Mouse (Mus musculus) heart, adult 9 months (tissue): ENCODE data around the gene Adcyap1r1.

Experiments
- DNase-seq, 2 experiments: peaks; one replicate each; pipeline ENCODE4 v3.0.0; 2022; ENCODE audit warnings: low spot score in 2 of 2

Adcyap1r1 gene

DNA sequence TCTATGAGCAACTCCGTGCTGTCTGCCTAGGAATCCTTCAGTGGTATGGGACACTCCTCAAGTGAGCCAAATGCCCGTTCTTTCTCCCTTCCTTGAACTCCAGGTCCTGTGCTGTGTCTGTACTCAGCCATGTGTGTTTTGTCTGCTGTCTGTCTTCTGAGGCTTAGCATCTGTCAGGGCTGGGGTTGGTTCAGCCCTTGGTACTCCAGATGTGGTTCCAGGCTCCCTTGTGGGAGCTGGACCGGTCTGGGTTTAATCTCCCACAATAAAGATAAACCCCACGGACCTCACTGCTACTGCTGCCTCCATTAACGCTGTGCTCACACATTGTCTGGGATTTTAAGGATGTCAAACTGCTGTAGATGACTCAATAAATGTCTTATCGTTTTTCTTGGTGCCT is 49.3 kb downstream of the Adcyap1r1 start:
- peak in 1 of 2 experiments; percentile 14 for DNase-seq

DNA sequence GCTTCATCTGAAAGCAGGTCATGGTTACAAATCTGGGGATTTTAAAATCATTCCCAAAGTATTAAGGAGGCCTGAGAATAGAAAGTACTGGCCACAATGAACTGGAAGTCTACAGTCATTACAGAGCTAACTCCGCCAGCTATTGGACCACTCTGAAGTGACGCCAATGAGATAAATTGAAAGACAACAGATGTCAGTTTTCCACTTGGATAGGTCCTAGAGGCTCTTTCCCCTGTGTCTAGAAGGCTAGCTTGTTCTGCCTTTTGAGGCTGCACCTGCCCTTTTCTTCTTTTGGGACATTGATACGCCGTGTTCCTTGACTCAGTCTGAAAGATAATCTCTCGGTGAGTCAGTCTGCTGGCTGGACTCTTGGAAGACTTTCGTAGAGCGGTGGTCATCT is 50.5 kb downstream of the Adcyap1r1 start:
- DNase-seq = no peak

DNA sequence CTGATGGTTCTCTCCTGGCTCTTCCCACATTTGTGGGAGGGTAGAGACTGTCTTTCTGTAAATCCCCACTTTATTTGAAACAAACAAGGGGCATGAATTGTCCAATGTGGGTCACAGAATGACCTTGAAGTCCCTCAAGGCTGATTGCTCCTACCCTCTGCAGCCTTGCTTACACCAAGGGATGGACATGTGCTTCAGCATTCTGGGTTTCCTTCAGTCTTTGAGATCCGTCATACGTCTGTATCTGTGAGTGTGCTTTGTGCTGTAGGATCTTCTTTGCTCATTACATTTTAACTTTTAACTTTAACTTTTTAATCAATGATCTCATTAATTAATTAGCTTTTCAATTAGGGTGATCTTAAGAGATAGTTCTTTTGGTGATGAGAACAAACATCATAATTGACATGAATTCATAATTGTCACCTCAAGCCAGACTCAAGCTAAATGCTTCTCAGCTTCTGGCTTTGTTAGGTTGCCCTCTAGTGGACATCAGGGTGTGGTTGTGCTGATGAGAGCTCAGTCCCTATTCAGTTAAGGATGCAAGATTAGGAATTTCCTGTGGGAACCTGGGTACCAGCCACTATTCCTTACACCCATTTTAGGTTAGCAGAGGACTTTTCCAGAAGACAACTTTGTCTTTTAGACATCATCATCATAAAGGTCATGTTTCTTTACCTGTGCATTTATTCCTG is 53.2 kb downstream of the Adcyap1r1 start:
- peak in 1 of 2 experiments; percentile 61 for DNase-seq

DNA sequence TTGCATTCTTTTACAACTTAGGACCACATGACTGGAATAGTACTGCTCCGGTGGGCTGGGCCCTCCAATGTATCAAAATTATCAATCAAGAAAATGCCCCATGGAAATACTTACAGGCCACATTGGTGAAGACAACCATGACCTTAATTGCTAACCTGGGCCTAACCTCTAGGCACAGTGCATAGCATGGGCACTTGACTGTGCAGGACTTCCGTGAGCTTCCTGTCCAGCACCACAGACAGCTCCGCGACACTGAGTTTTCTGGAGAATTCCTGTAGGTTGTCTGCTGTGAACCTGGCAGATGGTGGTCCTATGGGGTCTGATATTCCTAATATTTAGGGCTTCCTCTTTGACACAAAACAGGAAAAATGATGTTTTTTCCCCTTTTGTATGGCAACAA is 54.7 kb downstream of the Adcyap1r1 start:
- no peak for DNase-seq

DNA sequence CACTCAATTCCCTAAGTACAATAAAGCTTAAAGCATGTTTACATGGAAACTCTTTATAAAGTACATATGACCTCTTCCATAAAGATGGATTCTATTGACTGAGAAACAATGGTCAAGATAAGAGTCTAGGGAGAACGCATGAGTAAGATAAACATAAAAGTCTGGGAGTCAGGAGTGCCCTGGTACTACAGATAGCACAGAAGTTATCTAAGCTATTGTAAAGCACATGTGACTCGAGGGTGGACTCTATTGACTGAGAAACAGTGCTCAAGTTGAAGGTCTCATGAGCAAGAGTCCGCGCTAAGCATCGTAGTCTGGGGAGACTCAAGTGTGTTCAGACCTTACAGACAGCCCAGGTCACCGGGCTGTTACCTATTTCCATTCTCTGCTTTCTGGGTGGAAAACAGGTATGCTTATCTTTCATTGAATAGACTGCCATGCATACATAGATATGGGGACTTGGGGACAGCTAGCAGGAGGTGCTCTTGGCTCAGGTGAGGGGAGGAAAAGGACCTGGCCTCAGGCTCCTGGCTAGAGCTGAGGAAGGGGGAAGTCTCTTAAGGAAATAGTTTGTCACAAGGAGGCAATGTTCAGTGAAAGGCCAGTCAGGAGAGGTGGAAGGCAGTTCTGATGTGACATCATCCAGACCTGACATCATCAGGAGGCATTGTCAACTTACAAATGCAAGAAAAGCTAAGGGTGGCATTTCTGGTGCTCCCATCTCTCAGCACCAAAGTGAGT is 57.5 kb downstream of the Adcyap1r1 start:
- no peak for DNase-seq

DNA sequence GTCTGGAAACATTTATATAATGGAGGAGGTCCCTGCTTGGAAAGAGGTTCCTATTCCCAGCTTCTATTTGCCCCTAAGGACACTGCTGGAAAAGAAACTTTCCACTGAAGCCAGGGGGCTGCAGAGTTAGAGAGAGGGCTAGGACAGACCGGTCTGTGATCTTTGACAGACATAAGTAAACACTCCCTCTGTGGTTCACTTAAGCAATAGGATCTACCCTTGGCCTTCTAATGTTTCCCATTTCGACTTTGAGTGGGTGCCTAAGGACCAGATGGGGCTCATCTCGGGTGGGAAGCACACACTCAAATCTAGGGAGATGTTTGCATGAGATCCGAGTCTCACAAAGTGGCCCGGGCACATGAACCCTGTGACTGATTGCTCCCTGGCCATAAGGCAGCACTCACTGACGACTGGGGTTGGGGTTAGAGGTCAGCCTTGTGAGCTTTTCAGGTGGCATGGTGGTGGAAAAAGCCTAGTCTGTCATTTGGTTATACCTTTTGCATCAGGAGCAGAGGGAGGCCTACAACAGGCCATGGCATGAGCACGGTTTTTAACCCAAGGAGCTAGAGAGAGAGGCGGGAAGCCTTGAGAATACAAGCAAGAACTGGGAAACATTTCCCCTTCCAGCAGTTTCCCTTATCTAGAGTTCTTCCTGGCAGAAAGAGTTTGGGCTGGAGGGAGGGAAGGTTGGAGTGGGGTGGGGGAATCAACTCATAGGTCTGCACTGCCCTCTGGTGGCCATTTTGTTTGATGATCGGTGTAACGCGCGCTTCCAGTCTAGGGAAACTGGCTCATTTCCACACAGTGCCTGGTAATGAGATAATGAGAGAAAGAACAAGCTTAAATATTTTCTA is 59.7 kb downstream of the Adcyap1r1 start:
- DNase-seq = peak; percentile 78 to 85

DNA sequence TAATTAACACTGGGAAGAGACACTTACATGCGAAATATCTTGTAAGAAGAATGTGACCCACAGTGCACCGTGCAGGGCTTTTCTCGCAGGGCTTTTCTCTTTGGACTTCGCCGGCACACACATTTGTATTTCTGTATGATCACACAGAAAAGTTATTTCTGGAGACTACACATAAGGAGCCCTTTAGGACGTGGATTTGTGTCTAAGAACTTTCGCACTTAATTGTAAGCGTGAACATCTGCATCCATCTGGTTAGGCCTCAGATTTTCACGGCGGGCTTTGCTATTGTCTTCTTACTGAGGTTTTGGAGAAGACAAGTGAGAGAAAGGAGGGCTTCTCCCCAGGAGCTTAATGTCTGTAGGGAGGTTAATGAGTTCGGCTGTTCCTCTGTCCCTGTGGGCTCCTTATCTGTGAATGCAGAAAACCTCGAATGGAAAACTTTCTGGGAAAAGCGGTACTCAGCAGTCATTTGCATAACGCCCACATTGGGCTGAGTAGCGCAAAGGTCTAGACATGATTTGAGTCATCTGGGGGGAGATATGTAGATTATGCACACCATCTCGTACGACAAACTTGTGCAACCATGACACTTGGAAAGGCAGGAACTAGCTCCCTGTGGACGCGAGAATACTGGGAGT is 60.4 kb downstream of the Adcyap1r1 start:
- DNase-seq = peak in 1 of 2 experiments; percentile 27

DNA sequence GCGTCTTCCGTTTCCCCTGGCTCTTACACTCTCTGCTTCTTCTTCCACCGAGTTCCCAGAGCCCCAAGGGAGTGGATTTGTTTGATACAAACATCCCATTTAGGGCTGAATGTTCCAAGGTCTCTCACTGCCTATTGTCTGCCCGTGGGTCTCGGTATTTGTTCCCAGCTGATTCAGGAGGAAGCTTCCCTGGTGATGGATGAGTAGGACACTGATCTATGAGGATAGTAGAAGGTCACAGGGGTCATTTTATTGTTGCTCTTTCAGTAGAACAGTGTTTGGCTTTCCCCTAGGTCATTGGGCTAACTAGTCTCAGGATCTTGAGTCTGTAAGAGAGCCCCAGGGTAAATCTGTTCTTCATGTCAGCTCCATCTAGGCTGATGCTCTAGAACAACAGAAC is 61.7 kb downstream of the Adcyap1r1 start:
- no peak for DNase-seq

DNA sequence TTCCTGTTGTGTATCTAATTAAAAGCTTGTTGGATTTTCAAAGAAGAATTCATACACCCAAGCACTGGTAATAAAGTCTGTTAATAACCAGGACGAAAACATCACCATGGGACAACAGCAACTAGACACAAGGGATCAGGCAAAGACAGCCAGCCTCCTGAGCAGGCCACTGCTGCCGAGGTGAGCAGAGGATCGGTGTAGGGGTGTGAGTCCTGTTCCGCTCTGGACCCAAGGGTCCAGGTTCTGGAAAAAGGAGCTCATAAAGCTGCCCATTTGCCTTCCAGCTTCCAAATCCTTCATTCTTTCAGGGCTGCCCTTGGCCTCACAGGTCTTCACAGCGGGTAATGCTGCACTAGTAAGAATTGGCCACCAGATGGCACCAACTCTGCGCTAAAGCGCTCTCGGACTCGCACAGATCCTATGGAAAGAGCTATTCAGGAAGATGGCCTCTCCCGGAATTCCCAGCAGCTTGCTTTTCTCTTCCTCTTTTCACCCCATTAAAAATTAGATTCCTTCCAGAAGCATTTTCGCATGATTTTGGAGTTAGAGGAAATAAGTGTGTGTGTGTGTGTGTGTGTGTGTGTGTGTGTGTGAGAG is 67.9 kb downstream of the Adcyap1r1 start:
- peak; percentile 59 to 73 for DNase-seq

DNA sequence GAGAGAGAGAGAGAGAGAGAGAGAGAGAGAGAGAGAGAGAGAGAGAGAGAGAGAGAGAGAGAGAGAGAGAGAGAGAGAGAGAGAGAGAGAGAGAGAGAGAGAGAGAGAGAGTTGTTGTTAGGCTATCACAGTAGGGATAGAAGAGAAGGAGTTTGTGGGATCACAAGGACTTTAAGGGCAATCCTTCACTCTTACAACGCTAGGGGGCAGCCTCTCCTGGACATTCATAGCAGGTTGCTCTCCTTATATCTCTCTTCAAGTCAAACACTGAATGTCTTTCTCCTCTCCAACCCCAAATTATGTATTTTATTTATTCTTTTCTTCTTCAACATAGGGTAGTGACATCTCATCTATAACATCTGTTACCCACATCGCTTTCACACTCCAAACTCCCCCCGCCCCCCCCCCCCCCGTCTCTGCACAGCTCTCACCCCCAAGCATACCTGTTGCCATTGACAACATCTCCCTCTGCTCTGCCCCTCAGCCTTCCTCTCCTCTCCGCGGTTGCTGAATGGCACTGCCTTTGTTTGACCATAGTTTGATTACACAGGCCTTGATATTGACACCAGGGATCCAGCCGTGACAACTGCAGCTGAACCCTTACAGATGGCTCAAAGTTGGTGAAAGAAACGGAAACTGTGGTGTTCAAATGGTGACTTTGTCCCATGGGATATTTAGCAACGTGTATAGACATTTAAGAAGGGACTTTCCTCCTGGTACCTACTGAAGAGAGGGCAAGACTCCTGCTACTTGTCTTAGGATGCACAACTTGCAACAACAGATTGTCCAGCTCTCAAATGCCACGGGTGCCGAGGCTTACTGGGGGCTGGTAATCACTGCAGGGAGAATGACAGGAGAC is 68.7 kb downstream of the Adcyap1r1 start:
- peak in 1 of 2 experiments; percentile 32 for DNase-seq

DNA sequence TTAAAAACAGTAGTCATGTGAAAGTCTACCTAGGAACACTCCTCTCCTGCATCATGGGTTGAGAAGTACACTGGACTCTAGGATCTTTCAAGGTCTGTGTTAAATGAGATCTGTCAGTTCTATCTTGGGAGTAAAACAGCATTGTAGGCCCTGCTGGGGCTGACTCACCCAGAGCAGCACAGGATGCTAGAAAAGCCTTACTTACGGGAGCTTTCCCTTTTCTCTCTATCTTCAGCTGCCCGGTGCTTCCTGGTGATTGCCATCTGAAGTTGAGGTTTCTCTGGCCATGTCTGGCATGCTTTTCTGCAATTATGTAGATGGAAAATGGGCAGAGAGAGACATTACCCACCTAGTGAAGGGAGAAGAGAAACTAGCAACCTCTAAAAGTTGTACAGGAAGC is 84.7 kb downstream of the Adcyap1r1 start:
- DNase-seq = no peak

DNA sequence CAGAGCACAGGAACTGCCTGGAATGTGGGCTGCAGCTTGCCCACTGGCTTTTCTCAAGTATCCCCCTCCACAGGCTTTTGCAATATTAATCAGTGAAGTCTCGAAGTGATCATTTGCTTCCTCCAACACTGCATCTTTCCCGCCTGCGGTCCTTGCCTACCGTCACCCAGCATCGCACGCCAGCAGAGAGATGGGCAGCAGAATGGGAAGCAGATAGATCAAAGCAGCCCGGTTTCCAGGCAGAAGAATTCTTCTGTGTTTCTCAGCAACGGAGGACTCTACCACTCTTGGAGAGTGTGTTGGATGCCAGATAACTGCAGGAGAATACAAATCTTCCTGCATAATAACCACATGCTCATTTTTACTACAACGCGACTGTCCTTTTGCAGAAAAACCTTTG is 87.4 kb downstream of the Adcyap1r1 start:
- DNase-seq = no peak

DNA sequence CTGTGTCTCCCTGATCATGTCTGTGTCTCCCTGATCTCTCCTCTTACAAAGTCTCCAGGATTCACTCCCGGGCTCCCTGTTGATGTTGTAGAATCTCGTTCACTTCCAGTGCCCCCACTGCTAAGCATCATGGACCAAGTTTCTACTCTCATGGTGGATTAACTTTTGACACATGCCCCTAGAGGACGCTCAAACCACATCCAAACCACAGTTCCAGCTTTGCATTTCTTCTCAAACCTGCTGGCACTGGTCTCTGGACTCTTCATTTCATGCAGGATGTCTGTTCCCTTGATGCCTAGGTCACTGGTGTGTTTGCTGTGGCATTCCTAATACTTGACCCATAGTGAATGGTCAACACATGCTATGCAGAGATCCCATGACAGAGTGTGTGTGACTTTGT is 90.6 kb downstream of the Adcyap1r1 start:
- DNase-seq = no peak

DNA sequence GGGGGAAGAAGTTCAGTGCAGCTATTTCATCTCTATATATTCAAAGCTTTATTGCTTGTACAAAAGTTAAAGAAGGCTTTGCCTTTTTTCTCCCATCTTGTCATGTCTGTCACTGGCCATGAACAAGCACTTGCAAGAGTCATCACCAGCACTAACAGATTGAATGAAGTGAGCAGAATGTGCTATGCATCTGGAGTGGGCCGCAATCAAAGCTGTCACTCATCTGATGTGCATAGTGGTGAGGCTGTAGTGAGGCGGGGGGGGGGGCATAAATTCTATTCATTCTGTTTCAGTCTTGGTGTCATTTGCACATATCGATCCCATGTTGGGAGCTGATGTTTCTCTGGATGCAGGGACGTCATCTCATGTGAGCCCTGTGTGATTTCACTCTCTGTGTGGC is 91.6 kb downstream of the Adcyap1r1 start:
- no peak for DNase-seq

DNA sequence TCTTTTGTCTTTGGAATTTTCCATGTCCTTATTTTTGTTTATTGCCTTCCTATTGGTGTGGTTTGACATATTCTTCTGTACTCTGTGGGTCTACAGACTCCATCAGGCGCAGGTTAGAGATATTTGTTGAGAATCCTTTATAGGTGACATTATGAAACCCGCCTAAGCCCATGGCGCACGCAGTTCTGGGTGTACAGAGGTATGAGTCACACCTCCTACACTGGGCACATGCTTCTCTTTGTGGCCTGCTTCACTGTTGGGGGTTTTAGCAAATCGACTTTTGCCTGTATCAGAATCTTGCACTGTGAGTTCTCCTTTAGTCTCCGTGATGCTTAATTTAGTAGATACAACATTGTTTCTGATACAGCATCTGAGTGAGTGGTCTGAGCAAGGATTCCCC is 97.4 kb downstream of the Adcyap1r1 start:
- no peak for DNase-seq

DNA sequence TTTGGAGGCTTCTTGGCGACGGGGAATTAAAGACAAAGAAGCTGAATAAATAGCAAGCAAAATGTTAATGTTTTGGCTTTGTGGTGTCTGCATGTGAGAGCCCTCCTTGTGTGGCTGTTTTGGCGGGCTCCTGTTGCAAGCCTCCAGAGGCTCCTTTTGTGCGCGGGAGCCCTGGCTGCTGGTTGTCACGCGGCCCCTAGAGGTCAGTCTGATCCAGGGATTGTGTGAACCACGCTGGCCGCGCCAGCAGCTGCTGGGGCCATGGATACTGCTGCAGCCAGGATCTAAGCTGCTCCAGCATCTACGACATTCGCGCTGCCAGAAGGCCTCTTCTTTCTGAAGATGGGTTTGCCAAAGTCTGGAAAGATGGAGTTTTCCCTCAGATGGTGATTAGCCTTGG is 99.1 kb downstream of the Adcyap1r1 start:
- DNase-seq = peak in 1 of 2 experiments; percentile 8
